Mouse (Mus musculus): ENCODE results near the gene Zfp955b.
"Not testable (repeated sequence)": the region's sequence is repeated elsewhere in the genome, so short reads cannot be mapped to it uniquely, and the experiment has no call there.

Gene Zfp955b

DNA sequence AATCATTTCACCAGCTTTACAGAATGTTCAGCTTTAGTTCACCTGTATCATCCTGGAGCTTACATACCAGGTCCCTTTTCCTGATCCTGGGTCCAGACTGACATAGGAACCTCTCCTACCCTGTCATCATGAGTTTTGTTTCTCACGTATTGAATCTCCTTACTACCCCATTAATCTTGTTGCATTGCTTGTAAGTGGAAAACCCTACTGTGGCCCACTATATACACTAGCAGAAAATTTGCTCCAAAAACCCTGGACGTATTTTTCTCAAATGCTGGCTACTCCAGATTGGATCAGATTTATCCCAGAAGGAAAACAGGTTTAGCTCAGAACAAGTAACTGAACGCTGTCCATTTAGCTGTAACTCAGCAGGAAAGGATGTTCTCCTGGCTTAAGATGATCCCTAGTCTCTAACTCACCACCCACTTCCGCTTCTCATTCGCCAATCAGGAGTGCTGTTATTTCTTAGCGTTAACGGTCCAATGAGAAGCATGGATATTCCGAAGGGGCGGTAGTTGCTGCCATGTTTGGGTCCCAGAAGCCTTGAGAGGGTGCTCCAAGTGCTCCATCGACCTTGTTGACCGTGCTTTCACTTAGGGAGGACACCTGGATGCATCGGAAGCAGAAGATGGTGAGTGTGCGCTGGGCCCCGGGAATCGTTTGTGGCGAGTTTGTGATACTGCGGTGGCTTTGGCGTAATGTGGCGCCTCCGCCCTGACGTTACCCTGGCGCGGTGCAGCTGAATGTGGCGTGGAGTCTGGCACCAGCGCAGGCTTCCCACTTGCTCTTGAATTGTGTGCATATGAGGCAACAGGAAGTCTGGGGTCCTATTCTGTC is at the start of gene Zfp955b:
TSS of gene Zfp955b (plus strand) at position 506 of the 837 bp plus-strand sequence.
- DNase-seq (ENCODE audit: low spot score in 2 of 2): not testable (repeated sequence)

DNA sequence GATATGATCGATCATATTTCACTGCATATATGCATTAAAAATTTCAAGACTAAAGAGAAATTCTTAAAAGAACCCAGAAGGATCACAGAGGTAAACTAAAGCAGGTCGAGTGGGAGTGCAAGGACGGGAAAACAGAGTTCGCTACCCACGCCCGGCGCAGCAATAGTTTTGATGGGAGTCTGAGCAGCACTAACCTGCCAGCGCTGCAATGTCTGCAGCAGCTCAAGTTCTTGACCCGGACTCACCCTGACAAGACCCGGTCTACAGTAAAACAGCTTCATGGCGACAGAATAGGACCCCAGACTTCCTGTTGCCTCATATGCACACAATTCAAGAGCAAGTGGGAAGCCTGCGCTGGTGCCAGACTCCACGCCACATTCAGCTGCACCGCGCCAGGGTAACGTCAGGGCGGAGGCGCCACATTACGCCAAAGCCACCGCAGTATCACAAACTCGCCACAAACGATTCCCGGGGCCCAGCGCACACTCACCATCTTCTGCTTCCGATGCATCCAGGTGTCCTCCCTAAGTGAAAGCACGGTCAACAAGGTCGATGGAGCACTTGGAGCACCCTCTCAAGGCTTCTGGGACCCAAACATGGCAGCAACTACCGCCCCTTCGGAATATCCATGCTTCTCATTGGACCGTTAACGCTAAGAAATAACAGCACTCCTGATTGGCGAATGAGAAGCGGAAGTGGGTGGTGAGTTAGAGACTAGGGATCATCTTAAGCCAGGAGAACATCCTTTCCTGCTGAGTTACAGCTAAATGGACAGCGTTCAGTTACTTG is 34.6 kb upstream of the Zfp955b start, which contains the start of gene Zfp955a:
TSS of gene Zfp955a (minus strand) at position 616 of the 789 bp plus-strand sequence.
- not testable (repeated sequence) for DNase-seq (ENCODE audit: low spot score in 2 of 2)

DNA sequence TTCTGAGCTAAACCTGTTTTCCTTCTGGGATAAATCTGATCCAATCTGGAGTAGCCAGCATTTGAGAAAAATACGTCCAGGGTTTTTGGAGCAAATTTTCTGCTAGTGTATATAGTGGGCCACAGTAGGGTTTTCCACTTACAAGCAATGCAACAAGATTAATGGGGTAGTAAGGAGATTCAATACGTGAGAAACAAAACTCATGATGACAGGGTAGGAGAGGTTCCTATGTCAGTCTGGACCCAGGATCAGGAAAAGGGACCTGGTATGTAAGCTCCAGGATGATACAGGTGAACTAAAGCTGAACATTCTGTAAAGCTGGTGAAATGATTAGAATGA is 34.1 kb upstream of the Zfp955b start:
- DNase-seq (ENCODE audit: low spot score in 2 of 2): not testable (repeated sequence)

DNA sequence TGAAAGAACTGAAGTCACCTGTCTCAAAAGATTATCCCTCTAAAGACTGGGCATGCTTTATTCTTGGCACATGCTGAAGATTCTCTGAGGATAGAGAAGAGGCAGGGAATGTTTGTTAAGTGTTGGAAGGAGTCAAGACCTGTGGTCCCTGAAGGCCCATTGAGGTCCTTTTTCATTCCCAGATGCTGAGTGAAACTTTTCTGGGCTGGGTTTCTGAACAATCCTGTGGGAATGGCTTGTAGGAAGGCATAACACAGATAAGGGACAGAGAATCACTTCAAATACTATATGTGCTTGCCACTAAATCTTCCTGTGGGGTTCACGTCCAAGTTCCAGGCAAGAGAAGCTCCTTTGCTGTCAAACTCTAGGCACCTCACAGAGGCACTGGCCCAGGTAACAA is 25.0 kb upstream of the Zfp955b start, which contains the start of gene Olfr63:
TSS of gene Olfr63 (plus strand) at position 301 of the 400 bp plus-strand sequence.
- DNase-seq (ENCODE audit: low spot score in 2 of 2): no peak

DNA sequence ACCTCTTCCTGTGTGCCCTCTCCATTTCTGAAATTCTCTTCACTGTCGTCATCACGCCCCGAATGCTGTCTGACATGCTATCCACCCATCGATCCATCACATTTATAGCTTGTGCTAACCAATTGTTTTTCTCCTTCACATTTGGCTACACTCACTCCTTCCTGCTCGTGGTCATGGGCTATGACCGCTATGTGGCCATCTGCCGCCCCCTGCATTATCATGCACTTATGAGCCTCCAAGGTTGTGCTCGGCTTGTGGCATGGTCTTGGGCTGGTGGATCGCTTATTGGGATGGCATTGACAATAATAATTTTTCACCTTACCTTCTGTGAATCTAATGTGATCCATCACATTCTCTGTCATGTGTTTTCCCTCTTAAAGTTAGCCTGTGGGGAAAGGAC is 20.4 kb upstream of the Zfp955b start:
- no peak for DNase-seq (ENCODE audit: low spot score in 2 of 2)

DNA sequence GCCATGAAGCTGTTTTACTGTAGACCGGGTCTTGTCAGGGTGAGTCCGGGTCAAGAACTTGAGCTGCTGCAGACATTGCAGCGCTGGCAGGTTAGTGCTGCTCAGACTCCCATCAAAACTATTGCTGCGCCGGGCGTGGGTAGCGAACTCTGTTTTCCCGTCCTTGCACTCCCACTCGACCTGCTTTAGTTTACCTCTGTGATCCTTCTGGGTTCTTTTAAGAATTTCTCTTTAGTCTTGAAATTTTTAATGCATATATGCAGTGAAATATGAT is 469 bp downstream of the Zfp955b start:
- not testable (repeated sequence) for DNase-seq (ENCODE audit: low spot score in 2 of 2)

DNA sequence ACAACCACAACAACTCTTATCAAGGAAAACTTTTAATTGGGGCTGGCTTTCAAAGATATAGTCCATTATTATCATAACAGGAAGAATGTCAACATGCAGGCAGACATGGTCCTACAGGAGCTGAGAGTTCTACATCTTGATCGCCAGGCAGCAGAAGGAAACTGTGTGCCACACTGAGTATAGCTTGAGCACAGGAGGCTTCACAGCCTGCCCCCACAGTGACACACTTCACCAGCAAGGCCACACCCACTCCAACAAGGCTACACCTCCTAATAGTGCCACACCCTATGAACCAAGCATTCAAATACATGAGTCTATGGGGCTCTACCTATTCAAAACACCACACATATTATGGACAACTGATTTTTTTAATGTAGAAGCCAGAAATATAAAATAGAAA is 63.6 kb downstream of the Zfp955b start:
- no peak for DNase-seq (ENCODE audit: low spot score in 2 of 2)

Measured in urinary bladder, postnatal 36 days (tissue).